Mouse (Mus musculus): Measurements from ENCODE around the gene Tnk1.

- TF ChIP-seq CHD2 (IDR thresholded peaks at IDR 0.05; ENCODE audit: low read depth, low read length) = no peak
- no peak for TF ChIP-seq ZNF384 (IDR thresholded peaks at IDR 0.05; ENCODE audit: low read depth, low read length)
- TF ChIP-seq HCFC1 (IDR thresholded peaks at IDR 0.05; ENCODE audit: borderline replicate concordance, insufficient read depth, low read length) = no peak
- no peak for TF ChIP-seq MAFK (IDR thresholded peaks at IDR 0.05; ENCODE audit: insufficient read depth, low read depth, low read length)
Measured at GRCm38 (mm10) chr11:69850754-69851153, 7.8 kb downstream of the Tnk1 start.
